Mouse (Mus musculus): ENCODE data around the gene Stoml1.

- TF ChIP-seq ZNF384 (IDR thresholded peaks at IDR 0.05; ENCODE audit: low read depth, low read length) (no peak), HCFC1 (IDR thresholded peaks at IDR 0.05; ENCODE audit: borderline replicate concordance, insufficient read depth, low read length) (no peak), ZC3H11A (IDR thresholded peaks at IDR 0.05; ENCODE audit: borderline replicate concordance, low read depth, low read length) (no peak), CHD2 (IDR thresholded peaks at IDR 0.05; ENCODE audit: low read depth, low read length) (no peak)
Observed at GRCm38 (mm10) chr9:58210304-58210627, 42.7 kb upstream of the Stoml1 start.

Data from ES-E14 (cell line).